Mouse (Mus musculus): ENCODE results near the gene Mex3d. TPM values are rescaled to one million over a fixed set of nuclear protein-coding genes. Genes with fewer than 3 reads are reported as not detected.

Gene Mex3d
- polyA plus RNA-seq, 1 experiment: not detected

DNA sequence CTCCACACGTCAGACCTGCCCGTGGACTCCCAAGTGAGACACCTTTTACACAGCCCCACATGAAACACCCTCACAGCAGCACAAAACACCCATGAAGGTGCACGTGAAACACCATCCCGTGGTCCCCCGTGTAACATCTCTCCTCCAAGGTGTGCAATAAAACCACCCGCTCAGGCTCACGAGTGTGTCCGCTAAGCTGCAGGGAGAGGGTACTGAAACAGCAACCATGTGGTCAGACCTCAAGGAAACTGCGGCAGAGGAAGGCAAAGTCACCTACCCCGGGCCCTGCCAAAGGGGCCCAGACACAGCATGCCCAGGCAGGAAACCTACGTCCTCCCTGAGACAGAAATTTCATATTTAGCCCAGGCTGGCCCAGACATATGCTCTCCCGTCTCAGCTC, 51.2 kb downstream of the Mex3d start:
- 94% methylated on average over 12 of the region's 12 CpGs for WGBS
- Histone ChIP-seq H3K4me1 (ENCODE audit: control insufficient read depth, insufficient read depth, low read length) (peaks cover 2% of the 10 kb centered on the region; the same call in 1 of the 2 replicates), H3K27ac (ENCODE audit: insufficient read depth, low read depth, low read length) (no peak overlapping the region), H3K4me3 (ENCODE audit: insufficient read depth, low read depth, low read length) (no peak overlapping the region)
- TF ChIP-seq CTCF (IDR thresholded peaks at IDR 0.05; ENCODE audit: insufficient read depth, low read depth, low read length) (no peak), POLR2A (IDR thresholded peaks at IDR 0.05; ENCODE audit: insufficient read depth, low read depth, low read length) (no peak)

GRCm38 (mm10) chr10:80332525-80332989, 54.9 kb downstream of the Mex3d start:
- Histone ChIP-seq H3K4me1 (ENCODE audit: control insufficient read depth, insufficient read depth, low read length) (peaks cover 12% of the 10 kb centered on the region), H3K27ac (ENCODE audit: insufficient read depth, low read depth, low read length) (no peak overlapping the region), H3K4me3 (ENCODE audit: insufficient read depth, low read depth, low read length) (no peak overlapping the region)
- no peak for TF ChIP-seq CTCF (IDR thresholded peaks at IDR 0.05; ENCODE audit: insufficient read depth, low read depth, low read length)
- no peak for TF ChIP-seq POLR2A (IDR thresholded peaks at IDR 0.05; ENCODE audit: insufficient read depth, low read depth, low read length)
- 92% methylated on average over 5 of the region's 5 CpGs for WGBS

DNA sequence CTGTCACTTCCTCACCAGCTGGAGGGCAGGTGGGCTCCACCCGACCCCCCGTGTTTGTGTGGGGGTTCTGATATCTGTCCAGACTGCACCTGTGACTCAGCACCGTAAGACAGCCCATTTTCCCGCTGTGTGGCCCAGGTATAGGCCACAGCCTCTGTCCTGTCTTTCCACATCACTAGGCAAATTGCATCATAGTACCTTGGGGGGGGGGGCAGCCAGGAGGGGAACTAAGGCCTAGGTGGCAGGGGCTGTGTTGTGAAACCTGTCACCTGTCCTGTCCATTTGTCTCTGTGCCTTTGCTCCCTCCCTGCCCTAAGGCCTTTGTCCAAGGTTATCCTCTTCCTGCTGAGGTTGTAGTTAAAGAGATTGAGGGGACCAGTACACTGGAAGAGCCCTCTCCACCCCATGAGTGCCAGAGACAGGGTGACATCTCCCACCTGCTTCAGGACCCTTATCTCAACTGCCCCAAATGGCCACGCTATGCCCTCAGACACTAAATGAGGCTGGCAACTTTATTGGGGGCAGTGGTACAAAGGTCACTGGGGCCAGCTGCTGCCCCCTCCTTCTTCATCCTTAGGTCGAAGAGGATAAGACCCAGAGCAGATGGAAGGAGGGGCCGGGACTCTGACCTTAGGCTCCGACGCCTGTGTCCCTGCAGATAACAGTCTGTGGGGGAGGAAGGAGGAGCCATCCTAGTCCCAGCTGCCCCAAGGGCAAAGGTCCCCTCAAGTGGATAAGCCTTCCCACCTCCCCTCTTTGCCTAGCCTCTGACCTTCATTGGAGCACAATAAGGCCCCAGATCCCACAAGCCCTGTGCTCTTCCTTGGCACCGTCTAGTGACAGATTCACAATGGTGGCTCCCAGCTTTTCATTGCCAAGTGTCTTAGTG, 55.6 kb downstream of the Mex3d start:
- 84% methylated on average over 10 of the region's 10 CpGs for WGBS
- TF ChIP-seq CTCF (IDR thresholded peaks at IDR 0.05; ENCODE audit: insufficient read depth, low read depth, low read length) (no peak), POLR2A (IDR thresholded peaks at IDR 0.05; ENCODE audit: insufficient read depth, low read depth, low read length) (no peak)
- Histone ChIP-seq H3K4me3 (ENCODE audit: insufficient read depth, low read depth, low read length) (no peak overlapping the region), H3K27ac (ENCODE audit: insufficient read depth, low read depth, low read length) (no peak overlapping the region), H3K4me1 (ENCODE audit: control insufficient read depth, insufficient read depth, low read length) (peaks cover 12% of the 10 kb centered on the region)

DNA sequence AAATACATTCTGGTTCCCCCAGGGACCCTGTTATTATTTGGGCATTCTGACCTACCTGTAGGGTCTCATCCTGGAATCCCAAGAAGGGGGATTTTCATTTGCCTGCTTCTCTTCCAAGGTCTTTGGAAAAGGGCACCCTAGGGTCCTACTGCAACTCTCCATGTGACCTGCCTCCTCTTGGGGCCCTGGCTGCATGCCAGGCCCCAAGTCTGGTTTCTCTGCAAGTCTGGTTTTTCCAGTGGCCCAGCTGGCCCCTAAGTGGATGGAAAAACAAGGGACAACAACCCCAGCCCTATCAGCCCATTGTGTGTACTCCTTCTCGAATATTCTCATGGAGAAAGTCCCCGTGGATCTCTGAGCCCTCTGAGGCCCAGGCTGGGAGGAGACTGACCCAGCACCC, 56.6 kb downstream of the Mex3d start:
- WGBS: 78% methylated on average over 2 of the region's 2 CpGs
- no peak for TF ChIP-seq CTCF (IDR thresholded peaks at IDR 0.05; ENCODE audit: insufficient read depth, low read depth, low read length)
- TF ChIP-seq POLR2A (IDR thresholded peaks at IDR 0.05; ENCODE audit: insufficient read depth, low read depth, low read length): no peak
- peaks cover 12% of the 10 kb centered on the region for H3K4me1 ChIP-seq (ENCODE audit: control insufficient read depth, insufficient read depth, low read length)
- no peak overlapping the region for H3K4me3 ChIP-seq (ENCODE audit: insufficient read depth, low read depth, low read length)
- no peak overlapping the region for H3K27ac ChIP-seq (ENCODE audit: insufficient read depth, low read depth, low read length)

Other genes with a start within 250 kb of the Mex3d start
- not detected in 2 replicates for gene Atp5d, start 249.0 kb downstream of the Mex3d start, polyA plus RNA-seq (2012; ENCODE audit: insufficient read depth, insufficient read length, low replicate concordance, missing spikeins)
- not detected in 2 replicates for gene Cbarp, start 246.8 kb downstream of the Mex3d start, polyA plus RNA-seq (2012; ENCODE audit: insufficient read depth, insufficient read length, low replicate concordance, missing spikeins)
- gene Midn, start 239.4 kb downstream of the Mex3d start, polyA plus RNA-seq (2012; ENCODE audit: insufficient read depth, insufficient read length, low replicate concordance, missing spikeins): 128 TPM in 1 of 2 replicates, not detected in the other
- not detected in 2 replicates for gene Cirbp, start 221.7 kb downstream of the Mex3d start, polyA plus RNA-seq (2012; ENCODE audit: insufficient read depth, insufficient read length, low replicate concordance, missing spikeins)
- gene 1600002K03Rik, start 214.7 kb downstream of the Mex3d start, polyA plus RNA-seq (2012; ENCODE audit: insufficient read depth, insufficient read length, low replicate concordance, missing spikeins): not detected in 2 replicates
- not detected in 2 replicates for gene Efna2, start 208.2 kb downstream of the Mex3d start, polyA plus RNA-seq (2012; ENCODE audit: insufficient read depth, insufficient read length, low replicate concordance, missing spikeins)
- gene Mum1, start 161.2 kb downstream of the Mex3d start, polyA plus RNA-seq (2012; ENCODE audit: insufficient read depth, insufficient read length, low replicate concordance, missing spikeins): not detected in 2 replicates
- gene Ndufs7, start 138.5 kb downstream of the Mex3d start, polyA plus RNA-seq (2012; ENCODE audit: insufficient read depth, insufficient read length, low replicate concordance, missing spikeins): not detected in 2 replicates
- gene Gamt, start 126.6 kb downstream of the Mex3d start, polyA plus RNA-seq (2012; ENCODE audit: insufficient read depth, insufficient read length, low replicate concordance, missing spikeins): not detected in 2 replicates
- gene Dazap1, start 126.2 kb downstream of the Mex3d start, polyA plus RNA-seq (2012; ENCODE audit: insufficient read depth, insufficient read length, low replicate concordance, missing spikeins): not detected in 2 replicates
- gene Rps15, start 95.2 kb downstream of the Mex3d start, polyA plus RNA-seq (2012; ENCODE audit: insufficient read depth, insufficient read length, low replicate concordance, missing spikeins): 978 TPM in 1 of 2 replicates, not detected in the other
- gene Apc2, start 91.7 kb downstream of the Mex3d start, polyA plus RNA-seq (2012; ENCODE audit: insufficient read depth, insufficient read length, low replicate concordance, missing spikeins): not detected in 2 replicates
- gene 2310011J03Rik, start 67.1 kb downstream of the Mex3d start, polyA plus RNA-seq (2012; ENCODE audit: insufficient read depth, insufficient read length, low replicate concordance, missing spikeins): not detected in 2 replicates
- not detected in 2 replicates for gene Pcsk4, start 58.2 kb downstream of the Mex3d start, polyA plus RNA-seq (2012; ENCODE audit: insufficient read depth, insufficient read length, low replicate concordance, missing spikeins)
- not detected in 2 replicates for gene Reep6, start 57.7 kb downstream of the Mex3d start, polyA plus RNA-seq (2012; ENCODE audit: insufficient read depth, insufficient read length, low replicate concordance, missing spikeins)
- not detected in 2 replicates for gene Adamtsl5, start 39.2 kb downstream of the Mex3d start, polyA plus RNA-seq (2012; ENCODE audit: insufficient read depth, insufficient read length, low replicate concordance, missing spikeins)
- not detected in 2 replicates for gene Plk5, start 31.2 kb downstream of the Mex3d start, polyA plus RNA-seq (2012; ENCODE audit: insufficient read depth, insufficient read length, low replicate concordance, missing spikeins)
- not detected in 2 replicates for gene Mbd3, start 11.9 kb upstream of the Mex3d start, polyA plus RNA-seq (2012; ENCODE audit: insufficient read depth, insufficient read length, low replicate concordance, missing spikeins)
- gene Uqcr11, start 19.2 kb upstream of the Mex3d start, polyA plus RNA-seq (2012; ENCODE audit: insufficient read depth, insufficient read length, low replicate concordance, missing spikeins): not detected in 2 replicates
- gene Tcf3, start 46.0 kb upstream of the Mex3d start, polyA plus RNA-seq (2012; ENCODE audit: insufficient read depth, insufficient read length, low replicate concordance, missing spikeins): not detected in 2 replicates
- gene Onecut3, start 107.2 kb upstream of the Mex3d start, polyA plus RNA-seq (2012; ENCODE audit: insufficient read depth, insufficient read length, low replicate concordance, missing spikeins): not detected in 2 replicates
- not detected in 2 replicates for gene Atp8b3, start 151.5 kb upstream of the Mex3d start, polyA plus RNA-seq (2012; ENCODE audit: insufficient read depth, insufficient read length, low replicate concordance, missing spikeins)
- not detected in 2 replicates for gene Rexo1, start 173.9 kb upstream of the Mex3d start, polyA plus RNA-seq (2012; ENCODE audit: insufficient read depth, insufficient read length, low replicate concordance, missing spikeins)
- gene Klf16, start 189.7 kb upstream of the Mex3d start, polyA plus RNA-seq (2012; ENCODE audit: insufficient read depth, insufficient read length, low replicate concordance, missing spikeins): not detected in 2 replicates
- not detected in 2 replicates for gene Abhd17a, start 202.7 kb upstream of the Mex3d start, polyA plus RNA-seq (2012; ENCODE audit: insufficient read depth, insufficient read length, low replicate concordance, missing spikeins)
- not detected in 2 replicates for gene Scamp4, start 215.2 kb upstream of the Mex3d start, polyA plus RNA-seq (2012; ENCODE audit: insufficient read depth, insufficient read length, low replicate concordance, missing spikeins)
- not detected in 2 replicates for gene Adat3, start 215.2 kb upstream of the Mex3d start, polyA plus RNA-seq (2012; ENCODE audit: insufficient read depth, insufficient read length, low replicate concordance, missing spikeins)
- not detected in 2 replicates for gene Gm49322, start 218.4 kb upstream of the Mex3d start, polyA plus RNA-seq (2012; ENCODE audit: insufficient read depth, insufficient read length, low replicate concordance, missing spikeins)
- 431 TPM in 1 of 2 replicates, not detected in the other for gene Csnk1g2, start 235.2 kb upstream of the Mex3d start, polyA plus RNA-seq (2012; ENCODE audit: insufficient read depth, insufficient read length, low replicate concordance, missing spikeins)

Data from olfactory bulb, adult 2 months (tissue).